Mouse (Mus musculus) ovary, postnatal 14 days (tissue): ENCODE data around the gene Agxt.
A peak's percentile ranks its signal among the peaks of the same experiment; 100 is the strongest.

Source experiments
- DNase-seq: peaks from one replicate; pipeline ENCODE4 v3.0.0; 2022; ENCODE audit warnings: low spot score

The Agxt gene

GRCm38 (mm10) chr1:93135036-93135526, at the start of gene Agxt:
Agxt (plus strand) TSS chr1:93135240.
- DNase-seq: no peak

GRCm38 (mm10) chr1:93092582-93092981, 42.5 kb upstream of the Agxt start:
- no peak for DNase-seq

GRCm38 (mm10) chr1:93098956-93099355, 36.1 kb upstream of the Agxt start:
- no peak for DNase-seq

- no peak for DNase-seq
Measured at GRCm38 (mm10) chr1:93100243-93100575, 34.8 kb upstream of the Agxt start.

- DNase-seq: no peak
Measured at GRCm38 (mm10) chr1:93100576-93101491, 34.2 kb upstream of the Agxt start.

GRCm38 (mm10) chr1:93101571-93102061, 33.4 kb upstream of the Agxt start, which contains the start of gene Kif1a:
Kif1a (minus strand) TSS chr1:93101951.
- DNase-seq: no peak

- DNase-seq: no peak
Measured at GRCm38 (mm10) chr1:93102700-93103099, 32.3 kb upstream of the Agxt start.

- no peak for DNase-seq
Measured at GRCm38 (mm10) chr1:93114713-93115463, 20.2 kb upstream of the Agxt start.

- no peak for DNase-seq
Measured at GRCm38 (mm10) chr1:93115471-93115870, 19.6 kb upstream of the Agxt start.

- DNase-seq: no peak
Measured at GRCm38 (mm10) chr1:93118816-93119215, 16.2 kb upstream of the Agxt start.

GRCm38 (mm10) chr1:93123179-93123854, 11.7 kb upstream of the Agxt start:
- no peak for DNase-seq

- no peak for DNase-seq
Measured at GRCm38 (mm10) chr1:93124066-93124465, 11.0 kb upstream of the Agxt start.

GRCm38 (mm10) chr1:93125256-93125655, 9.8 kb upstream of the Agxt start:
- DNase-seq: no peak

- DNase-seq: no peak
Measured at GRCm38 (mm10) chr1:93128209-93128608, 6.8 kb upstream of the Agxt start.

GRCm38 (mm10) chr1:93128710-93129349, 6.2 kb upstream of the Agxt start:
- peak; percentile 64 for DNase-seq

- DNase-seq: no peak
Measured at GRCm38 (mm10) chr1:93130242-93130983, 4.6 kb upstream of the Agxt start.

- DNase-seq: no peak
Measured at GRCm38 (mm10) chr1:93132676-93133075, 2.4 kb upstream of the Agxt start.

GRCm38 (mm10) chr1:93138534-93138933, 3.5 kb downstream of the Agxt start:
- no peak for DNase-seq

- DNase-seq: no peak
Measured at GRCm38 (mm10) chr1:93139713-93140112, 4.7 kb downstream of the Agxt start.

- no peak for DNase-seq
Measured at GRCm38 (mm10) chr1:93142871-93143270, 7.8 kb downstream of the Agxt start.

- DNase-seq: no peak
Measured at GRCm38 (mm10) chr1:93144176-93144575, 9.1 kb downstream of the Agxt start.
